Mouse (Mus musculus) small intestine, adult 2 months (tissue): ENCODE measurements around the gene Odf3l1.

Source experiments
- CTCF ChIP-seq: fragments of 200-500 bp; IDR thresholded peaks from 2 replicates; pipeline ENCODE4 v1.5.1; 2012; ENCODE audit warnings: low read depth, mild to moderate bottlenecking, control low read depth, inconsistent platforms, low read length, moderate library complexity, mixed read lengths; ENCODE audit not compliant: insufficient replicate concordance, insufficient read length; ENCODE audit errors: extremely low read depth
- POLR2A ChIP-seq: fragments of 200-500 bp; IDR thresholded peaks from 2 replicates; pipeline ENCODE4 v1.6.1; 2012; ENCODE audit warnings: low read depth, mild to moderate bottlenecking, control low read depth, inconsistent platforms, low read length, moderate library complexity

GRCm38 (mm10) chr9:56807990-56808389 lies 56.5 kb downstream of the Odf3l1 start:
- TF ChIP-seq CTCF = no peak
- no peak for TF ChIP-seq POLR2A
